Mouse (Mus musculus): ENCODE data around the gene Scly. TPM values are rescaled to one million over a fixed set of nuclear protein-coding genes. Genes with fewer than 3 reads are reported as not detected.

Scly gene
- polyA plus RNA-seq, 1 experiment from 2014 or later = 18.3 TPM

DNA sequence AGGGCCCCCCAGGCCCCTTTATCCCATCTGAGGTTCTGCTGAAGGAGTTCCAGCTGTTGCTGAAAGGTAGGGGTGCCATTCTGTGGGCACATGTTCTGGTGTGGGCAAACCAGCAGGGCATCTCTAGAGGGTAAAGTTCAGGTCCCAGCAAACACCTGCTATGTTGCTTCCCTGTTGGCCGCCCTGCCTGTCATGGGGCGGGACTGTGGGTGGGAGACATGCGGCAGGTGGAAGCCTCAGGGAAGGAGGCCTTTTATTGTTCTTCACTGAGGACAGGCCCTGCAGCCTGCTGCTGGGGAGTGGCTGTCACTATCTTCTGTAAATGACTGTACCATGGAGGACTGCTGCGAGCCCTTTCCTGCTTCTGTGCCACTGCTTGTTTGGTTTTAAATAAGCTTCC lies 71.3 kb downstream of the Scly start:
- Histone ChIP-seq H3K4me1 (peaks cover 6% of the 10 kb centered on the region; the same call in 1 of the 2 replicates), H3K4me2 (no peak overlapping the region), H3K4me3 (replicated peaks) (no peak overlapping the region), H3K9me3 (no peaks in the 10 kb centered on the region), H3K9ac (0 out of 2 replicates have a peak overlapping the region, but pooled peaks have one; percentile 9), H3K27ac (no peak overlapping the region), H3K27me3 (replicated peaks) (no peaks in the 10 kb centered on the region), H3K36me3 (peaks cover 37% of the 10 kb centered on the region)
- WGBS = 45% methylated on average over 4 of the region's 4 CpGs
- ATAC-seq (ENCODE audit: insufficient read depth, low FRiP score, low read depth) = no peak

DNA sequence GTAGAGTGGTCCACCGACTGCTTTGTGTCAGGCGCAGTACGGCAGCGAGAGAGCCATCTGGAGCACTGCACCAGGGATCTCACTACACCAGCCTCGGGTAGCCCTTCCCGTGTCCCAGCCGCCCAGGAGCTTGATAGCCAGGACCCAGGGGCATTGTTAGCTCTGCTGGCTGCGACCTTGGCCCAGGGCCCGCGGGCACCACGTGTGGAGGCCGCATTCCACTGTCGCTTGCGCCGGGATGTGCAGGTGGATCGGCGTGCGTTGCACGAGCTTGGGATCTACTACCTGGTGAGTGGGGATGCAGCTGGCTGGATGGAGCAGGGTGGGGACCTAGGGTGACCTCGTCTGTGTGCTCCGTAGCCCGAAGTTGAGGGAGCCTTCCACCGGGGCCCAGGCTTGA lies 71.9 kb downstream of the Scly start:
- no peaks in the 10 kb centered on the region for H3K27me3 ChIP-seq (replicated peaks)
- no peak for ATAC-seq (ENCODE audit: insufficient read depth, low FRiP score, low read depth)
- H3K9me3 ChIP-seq = no peaks in the 10 kb centered on the region
- peaks cover 43% of the 10 kb centered on the region for H3K36me3 ChIP-seq
- WGBS = 80% methylated on average over 23 of the region's 23 CpGs
- H3K4me3 ChIP-seq (replicated peaks) = no peak overlapping the region
- H3K4me1 ChIP-seq = peaks cover 6% of the 10 kb centered on the region; the same call in 1 of the 2 replicates
- H3K4me2 ChIP-seq = no peak overlapping the region
- H3K27ac ChIP-seq = peak overlapping the region; percentile 26; the same call in 1 of the 2 replicates
- H3K9ac ChIP-seq = no peak overlapping the region

Other genes starting within 250 kb of the Scly start
- gene Rbm44, start 153.2 kb upstream of the Scly start, polyA plus RNA-seq (2015; fragmentation: Nextera tagmentation; extraction: Ambion mirVana) = 0.86 and 0.88 TPM in 2 replicates
- 4.6 and 5.9 TPM in 2 replicates for gene Ramp1, start 118.5 kb upstream of the Scly start, polyA plus RNA-seq (2015; fragmentation: Nextera tagmentation; extraction: Ambion mirVana)
- gene Ube2f, start 48.0 kb upstream of the Scly start, polyA plus RNA-seq (2015; fragmentation: Nextera tagmentation; extraction: Ambion mirVana) = 66.9 and 68.8 TPM in 2 replicates
- gene Espnl, start 23.7 kb downstream of the Scly start, polyA plus RNA-seq (2015; fragmentation: Nextera tagmentation; extraction: Ambion mirVana) = 0.04 TPM in 1 of 2 replicates, not detected in the other
- 0.55 and 0.63 TPM in 2 replicates for gene Klhl30, start 52.7 kb downstream of the Scly start, polyA plus RNA-seq (2015; fragmentation: Nextera tagmentation; extraction: Ambion mirVana)
- 3.2 and 3.7 TPM in 2 replicates for gene Erfe, start 68.1 kb downstream of the Scly start, polyA plus RNA-seq (2015; fragmentation: Nextera tagmentation; extraction: Ambion mirVana)
- gene Ilkap, start 100.5 kb downstream of the Scly start, polyA plus RNA-seq (2015; fragmentation: Nextera tagmentation; extraction: Ambion mirVana) = 119 and 128 TPM in 2 replicates
- 82.9 and 89.5 TPM in 2 replicates for gene Hes6, start 115.7 kb downstream of the Scly start, polyA plus RNA-seq (2015; fragmentation: Nextera tagmentation; extraction: Ambion mirVana)
- 5.4 and 6.5 TPM in 2 replicates for gene Per2, start 161.0 kb downstream of the Scly start, polyA plus RNA-seq (2015; fragmentation: Nextera tagmentation; extraction: Ambion mirVana)
- 7.8 and 8.4 TPM in 2 replicates for gene Traf3ip1, start 196.3 kb downstream of the Scly start, polyA plus RNA-seq (2015; fragmentation: Nextera tagmentation; extraction: Ambion mirVana)
- 4.3 and 6.3 TPM in 2 replicates for gene Asb1, start 242.2 kb downstream of the Scly start, polyA plus RNA-seq (2015; fragmentation: Nextera tagmentation; extraction: Ambion mirVana)

Data from stomach, embryonic 15.5 days (tissue).